Mouse (Mus musculus) left cerebral cortex, adult 18-20 months (tissue): ENCODE results near the gene Slc7a15. TPM values are rescaled to one million over a fixed set of nuclear protein-coding genes. Genes with fewer than 3 reads are reported as not detected.
A peak's percentile ranks its signal among the peaks of the same experiment; 100 is the strongest.

Experiments
- DNase-seq, 2 experiments: peaks; one replicate each; pipeline ENCODE4 v3.0.0; 2021 to 2022; ENCODE audit warnings: low spot score in 2 of 2, mixed read lengths in 1 of 2
- total RNA-seq, 2 experiments: library from RNA; stranded (reverse); gene quantifications; 2 replicates each; pipeline ENCODE4 v1.2.3; 2021

The Slc7a15 gene
- total RNA-seq, 2 experiments from 2014 or later, result not detected

DNA sequence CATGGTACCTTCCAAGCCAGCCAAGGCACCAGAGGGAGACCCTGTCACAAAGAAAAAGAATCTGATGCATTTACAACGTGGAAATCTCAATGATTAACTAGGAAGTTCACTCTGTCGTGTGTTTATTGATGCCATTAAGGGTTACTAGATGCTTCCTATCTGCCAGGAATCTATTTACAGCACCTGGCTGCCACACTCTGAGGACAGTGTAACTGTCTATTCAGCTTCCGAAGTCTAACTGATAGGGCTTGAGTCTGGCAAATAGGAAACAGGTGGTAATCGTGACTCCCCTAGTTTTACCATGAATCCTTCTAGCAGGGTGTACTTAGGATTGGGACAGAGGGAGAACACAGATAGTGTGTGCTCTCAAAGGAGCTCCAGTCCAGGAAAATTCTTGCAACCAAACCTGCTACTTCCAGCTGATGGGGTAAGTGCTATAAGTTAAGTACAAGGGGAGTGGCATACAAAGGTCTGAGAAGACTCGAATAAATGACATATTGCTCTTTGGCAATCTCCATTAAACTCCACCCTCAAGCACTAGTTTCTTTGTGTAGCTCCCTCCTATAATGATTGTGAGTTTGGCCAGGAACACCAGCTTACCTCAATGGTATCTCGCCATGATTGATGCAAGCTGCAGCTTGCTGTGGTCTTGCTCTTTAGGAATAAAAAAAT, 88.4 kb downstream of the Slc7a15 start:
- DNase-seq, result no peak

- DNase-seq, result no peak
Measured at GRCm38 (mm10) chr12:8509693-8510092, 89.2 kb downstream of the Slc7a15 start.

DNA sequence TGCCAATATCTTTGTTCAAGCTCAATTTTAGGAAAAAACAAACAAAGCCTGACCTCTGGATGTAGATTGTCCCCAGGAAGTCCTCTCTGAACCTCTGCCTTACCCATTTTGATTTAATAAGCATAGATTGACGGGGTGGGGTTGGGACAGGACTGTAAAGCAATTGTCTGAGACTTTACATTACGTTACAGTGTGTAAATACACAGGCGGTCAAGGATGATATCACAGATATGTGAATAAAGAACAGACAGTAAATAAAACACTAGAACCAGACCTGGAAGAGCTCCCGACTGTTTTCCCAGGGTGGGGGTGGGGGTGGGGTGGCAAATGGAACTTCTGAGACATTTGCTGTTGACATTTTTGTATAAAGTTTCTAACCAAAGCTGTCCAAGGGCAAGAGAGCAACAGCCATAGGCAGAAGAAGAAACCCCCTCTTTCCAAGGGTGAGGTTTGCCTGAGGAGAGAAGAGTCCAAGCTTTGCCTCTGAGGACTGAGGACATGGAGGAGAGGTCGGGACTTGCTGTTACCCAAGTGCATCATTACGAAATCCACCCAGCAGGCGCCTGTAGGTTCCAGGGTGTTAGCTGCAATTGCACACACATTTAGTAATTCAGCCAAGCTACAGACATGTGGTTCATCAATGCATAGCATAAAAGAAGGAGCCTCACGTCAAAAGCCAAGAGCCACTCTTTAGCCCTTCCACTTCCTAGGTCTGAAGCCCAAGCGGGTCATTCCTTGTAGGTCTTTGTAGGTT, 91.7 kb downstream of the Slc7a15 start:
- no peak for DNase-seq

- no peak for DNase-seq
Measured at GRCm38 (mm10) chr12:8504131-8504530, 94.7 kb downstream of the Slc7a15 start.

DNA sequence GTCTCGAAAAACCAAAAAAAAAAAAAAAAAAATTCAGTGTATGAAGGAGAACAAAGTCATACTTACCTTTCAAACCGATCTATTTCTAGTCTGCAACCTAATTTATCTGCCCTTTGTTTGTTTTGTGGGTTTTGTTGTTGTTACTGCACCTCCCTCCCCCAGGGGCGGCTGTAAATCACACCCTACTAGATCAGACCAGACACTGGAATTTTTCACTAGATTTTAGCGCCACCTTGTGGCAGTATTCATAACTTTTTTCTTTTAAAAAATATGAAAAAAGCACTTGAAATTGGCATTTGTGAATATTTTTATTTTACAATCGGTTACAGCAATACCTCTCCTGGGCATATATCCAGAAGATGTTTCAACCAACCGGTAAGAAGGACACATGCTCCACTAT, 96.3 kb downstream of the Slc7a15 start:
- peak in 1 of 2 experiments; percentile 53 for DNase-seq

DNA sequence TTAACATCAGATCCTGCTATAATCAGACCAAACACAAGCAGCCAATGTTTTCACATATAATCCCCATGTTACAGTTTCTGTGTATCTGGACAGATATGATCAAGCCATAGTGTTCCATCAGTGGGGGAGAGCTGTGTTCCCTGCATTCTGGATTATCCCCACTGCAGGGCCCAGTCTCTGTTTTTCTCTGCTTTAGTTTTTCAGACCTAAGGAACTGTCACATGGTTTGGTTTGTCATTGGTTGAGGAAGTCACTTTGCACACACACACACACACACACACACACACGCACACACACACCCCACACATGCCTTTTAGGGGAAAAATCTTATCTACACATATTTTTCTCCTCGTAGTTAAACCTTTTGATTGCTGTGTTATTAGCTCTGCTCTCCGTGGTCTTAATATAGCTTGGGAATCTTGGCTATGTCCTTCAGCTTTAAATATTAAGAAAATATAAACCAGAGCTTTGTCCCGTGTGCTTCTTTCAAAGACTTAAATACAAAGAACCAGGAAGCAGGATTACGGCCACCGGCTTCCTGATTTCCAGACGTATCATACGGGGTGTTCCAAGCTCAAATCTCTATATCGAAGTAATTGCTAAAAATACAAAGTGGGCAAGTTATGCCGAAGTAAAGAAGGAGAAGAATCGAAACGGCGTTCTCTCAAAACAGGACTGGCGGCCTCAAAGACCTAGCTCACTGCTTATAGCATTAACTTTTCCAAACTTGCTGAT, 97.1 kb downstream of the Slc7a15 start:
- DNase-seq, result no peak

GRCm38 (mm10) chr12:8500597-8501570, 98.0 kb downstream of the Slc7a15 start:
- no peak for DNase-seq

DNA sequence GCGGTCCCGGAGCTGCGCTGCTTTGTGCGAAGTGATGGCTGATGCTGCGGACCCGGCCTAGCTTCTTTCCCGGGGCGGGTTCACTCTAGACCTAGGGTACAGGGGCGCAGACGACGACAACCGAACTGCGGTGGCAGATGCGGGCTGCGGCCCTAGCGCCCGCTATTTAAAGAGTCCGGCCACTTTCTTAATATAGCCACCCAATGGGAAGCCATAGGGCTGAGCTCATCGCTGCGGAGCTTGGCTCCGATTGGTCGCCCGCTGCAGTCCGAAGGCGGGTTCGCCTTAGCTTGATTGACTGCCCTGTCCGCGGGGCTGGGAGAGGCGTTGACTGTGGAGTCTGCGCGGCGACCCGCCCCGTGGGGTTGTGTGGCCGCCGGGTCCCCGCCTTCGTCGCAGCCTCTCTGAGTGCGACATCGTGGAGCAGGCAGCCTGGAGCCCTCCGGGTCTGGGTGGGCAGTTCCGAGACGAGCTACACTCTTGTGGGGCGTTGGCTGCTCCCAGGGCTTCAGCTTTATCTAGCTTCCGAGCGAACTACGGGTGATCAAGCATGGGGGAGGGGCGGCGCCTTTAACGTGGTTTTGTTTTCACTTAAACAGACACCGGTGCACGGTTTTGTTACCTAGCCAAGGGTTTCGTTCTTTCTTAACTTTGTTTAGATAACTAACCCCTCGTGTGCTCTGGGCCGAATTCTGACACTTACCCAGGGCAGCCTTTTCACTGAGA, 98.8 kb downstream of the Slc7a15 start, which contains the start of gene Rhob:
Gene Rhob (minus strand): TSS at position 139 of the 726 bp plus-strand sequence.
- DNase-seq, result peak; percentile 96 to 98

DNA sequence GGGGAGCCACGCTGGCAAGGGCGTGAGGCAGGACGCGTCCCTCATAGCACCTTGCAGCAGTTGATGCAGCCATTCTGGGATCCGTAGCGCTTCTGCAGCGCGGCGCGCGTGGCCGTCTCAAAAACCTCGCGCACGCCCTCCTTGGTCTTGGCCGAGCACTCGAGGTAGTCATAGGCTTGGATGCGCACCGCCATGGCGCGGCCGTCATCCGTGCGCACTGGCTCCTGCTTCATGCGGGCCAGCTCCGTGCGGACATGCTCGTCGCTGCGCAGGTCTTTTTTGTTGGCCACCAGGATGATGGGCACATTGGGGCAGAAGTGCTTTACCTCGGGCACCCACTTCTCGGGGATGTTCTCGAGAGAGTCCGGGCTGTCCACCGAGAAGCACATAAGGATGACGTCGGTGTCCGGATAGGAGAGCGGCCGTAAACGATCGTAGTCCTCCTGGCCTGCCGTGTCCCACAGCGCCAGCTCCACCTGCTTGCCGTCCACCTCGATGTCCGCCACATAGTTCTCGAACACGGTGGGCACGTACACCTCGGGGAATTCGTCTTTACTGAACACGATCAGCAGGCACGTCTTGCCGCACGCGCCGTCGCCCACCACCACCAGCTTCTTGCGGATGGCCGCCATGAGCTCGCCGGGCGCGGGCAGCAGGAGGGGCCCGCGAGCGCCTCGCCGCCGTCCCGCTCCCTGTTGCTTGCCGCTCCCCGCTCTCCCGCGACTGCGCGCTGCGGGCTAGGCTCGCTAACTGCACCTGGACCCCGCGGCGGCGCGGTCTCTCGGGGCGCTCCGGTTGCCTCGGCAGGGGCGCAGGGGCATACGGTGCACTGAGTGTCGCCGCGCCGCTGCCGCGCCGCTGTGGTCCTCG, 99.6 kb downstream of the Slc7a15 start:
- DNase-seq, result peak; percentile 52 to 60

DNA sequence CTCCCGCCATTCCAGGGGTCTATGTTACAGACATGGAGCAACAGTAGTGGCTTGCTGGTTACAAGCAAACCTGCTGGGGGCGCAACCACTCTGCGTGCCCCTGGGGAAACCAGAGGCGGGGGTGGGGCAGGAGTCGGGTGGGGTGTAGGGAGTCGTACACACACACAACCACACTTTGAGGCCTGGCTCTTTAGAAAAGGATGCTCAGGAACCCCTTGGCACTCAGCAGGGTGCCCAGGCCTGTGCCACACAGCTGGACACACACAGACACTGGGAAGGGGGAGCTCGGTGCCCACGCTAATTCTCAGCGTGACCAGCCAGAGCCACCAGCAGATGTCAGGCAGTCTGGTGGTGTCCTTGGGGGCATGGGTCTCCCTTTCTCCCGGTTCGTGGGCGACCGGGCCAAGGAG, 100.3 kb downstream of the Slc7a15 start:
- DNase-seq, result peak; percentile 40 to 46

- DNase-seq, result no peak
Measured at GRCm38 (mm10) chr12:8498148-8498571, 100.7 kb downstream of the Slc7a15 start.

- DNase-seq, result no peak
Measured at GRCm38 (mm10) chr12:8497314-8497706, 101.6 kb downstream of the Slc7a15 start.

GRCm38 (mm10) chr12:8496679-8497313, 102.1 kb downstream of the Slc7a15 start:
- DNase-seq, result no peak

DNA sequence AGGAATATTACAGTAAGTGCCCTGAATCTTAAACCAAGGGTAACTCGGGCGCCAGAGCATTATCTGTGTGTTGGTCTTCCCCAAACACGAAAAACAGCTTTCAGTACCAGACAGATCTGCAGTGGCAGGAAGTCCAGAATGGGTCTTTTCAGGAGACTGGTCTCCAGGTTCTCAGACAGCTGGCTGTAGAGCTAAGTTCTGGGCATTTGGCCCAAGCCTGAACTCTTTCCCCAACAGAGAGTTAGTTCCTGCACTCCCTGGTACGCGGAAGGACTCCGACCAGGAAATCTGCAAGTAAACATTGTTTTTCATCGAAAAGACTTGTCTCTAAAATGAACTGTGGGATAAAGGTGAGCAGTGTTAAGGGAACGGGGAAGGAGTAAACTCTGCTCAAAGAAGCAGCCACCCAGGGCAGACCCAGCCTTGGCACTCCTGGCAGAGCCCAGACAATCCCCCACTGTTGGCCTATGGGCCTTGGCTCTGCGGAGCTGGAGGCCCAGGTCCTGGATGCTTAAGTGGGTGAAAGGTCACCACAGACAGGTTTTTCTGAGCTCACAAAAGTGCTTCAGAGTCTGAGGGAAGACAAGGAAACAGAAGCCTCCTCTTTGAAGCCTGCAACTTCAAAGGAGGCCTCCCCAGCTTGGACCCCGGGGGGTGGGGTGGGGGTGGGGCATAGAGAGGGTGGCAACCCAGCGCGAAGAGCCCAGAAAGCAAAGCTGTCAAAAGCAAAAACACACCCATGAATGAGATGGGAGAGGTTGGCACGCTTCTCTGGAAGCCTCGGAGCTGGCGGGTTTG, 102.8 kb downstream of the Slc7a15 start:
- DNase-seq, result peak in 1 of 2 experiments; percentile 44

- DNase-seq, result no peak
Measured at GRCm38 (mm10) chr12:8494675-8495074, 104.2 kb downstream of the Slc7a15 start.

DNA sequence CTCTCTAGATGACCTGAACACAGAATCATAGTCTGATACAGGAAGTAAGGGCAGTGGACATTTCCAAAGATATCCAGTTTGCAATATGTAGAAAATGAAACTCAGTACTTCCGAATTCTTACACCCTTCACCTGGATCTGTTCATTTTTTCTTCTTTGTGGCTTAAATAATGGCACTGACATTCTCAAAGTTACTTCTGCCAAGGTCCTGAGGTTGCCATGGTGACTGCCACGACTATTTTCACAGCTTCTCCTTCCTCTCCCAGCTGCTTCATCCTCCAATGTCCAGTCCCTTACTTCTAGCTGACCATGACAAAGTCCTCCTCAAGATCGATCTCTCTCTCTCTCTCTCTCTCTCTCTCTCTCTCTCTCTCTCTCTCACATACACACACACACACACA, 105.5 kb downstream of the Slc7a15 start:
- no peak for DNase-seq

DNA sequence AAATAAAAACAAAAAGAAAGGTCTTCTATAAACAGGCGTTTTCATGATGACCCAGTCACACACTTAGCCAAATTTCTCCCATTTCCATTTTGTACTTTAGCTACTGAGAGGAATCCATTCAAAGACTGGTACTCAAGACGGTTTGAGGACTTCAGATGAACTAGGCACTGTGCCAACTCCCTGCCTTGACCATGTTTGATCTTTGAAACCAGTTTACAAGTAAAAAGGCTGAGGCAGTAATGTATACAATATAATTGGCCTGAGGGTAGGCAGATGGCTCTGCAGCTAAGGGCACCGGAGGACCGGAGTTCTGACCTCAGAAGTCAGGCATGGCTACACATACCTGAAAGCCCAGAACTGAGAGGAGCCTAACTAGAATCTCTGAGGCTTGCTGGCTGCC, 109.8 kb downstream of the Slc7a15 start:
- DNase-seq, result no peak

GRCm38 (mm10) chr12:8488652-8488980, 110.2 kb downstream of the Slc7a15 start:
- DNase-seq, result no peak
